Mouse (Mus musculus) hindbrain, embryonic 12.5 days (tissue): ENCODE data around the gene Sntb2. TPM values are rescaled to one million over a fixed set of nuclear protein-coding genes. Genes with fewer than 3 reads are reported as not detected.
"Not testable (repeated sequence)": the region's sequence is repeated elsewhere in the genome, so short reads cannot be mapped to it uniquely, and the experiment has no call there.

ENCODE experiments used
- ATAC-seq: fragments of 200-750 bp; cut with Nextera tagmentation; 2 replicates; pipeline ENCODE4 v1.8.0; 2017; ENCODE audit warnings: moderate TSS enrichment; ENCODE audit not compliant: low FRiP score
- H3K27ac ChIP-seq: fragments of 300-500 bp; sonication (generic); 2 replicates; pipeline ENCODE4 v1.5.1; 2016; ENCODE audit warnings: mild to moderate bottlenecking
- H3K27me3 ChIP-seq: fragments of 300-500 bp; sonication (generic); 2 replicates; pipeline ENCODE4 v1.6.1; 2016; ENCODE audit warnings: mild to moderate bottlenecking
- H3K36me3 ChIP-seq: fragments of 300-500 bp; sonication (generic); 2 replicates; pipeline ENCODE4 v1.6.1; 2016; ENCODE audit warnings: mild to moderate bottlenecking
- H3K4me1 ChIP-seq: fragments of 300-500 bp; sonication (generic); 2 replicates; pipeline ENCODE4 v1.6.1; 2016
- H3K4me2 ChIP-seq: fragments of 300-500 bp; sonication (generic); replicated peaks from 2 replicates; pipeline ENCODE4 v1.6.1; 2016; ENCODE audit warnings: mild to moderate bottlenecking
- H3K4me3 ChIP-seq: fragments of 300-500 bp; sonication (generic); 2 replicates; pipeline ENCODE4 v1.5.1; 2016; ENCODE audit warnings: mild to moderate bottlenecking
- H3K9ac ChIP-seq: fragments of 300-500 bp; sonication (generic); 2 replicates; pipeline ENCODE4 v1.6.1; 2016; ENCODE audit warnings: mild to moderate bottlenecking, moderate library complexity
- H3K9me3 ChIP-seq: fragments of 300-500 bp; sonication (generic); replicated peaks from 2 replicates; pipeline ENCODE4 v1.6.1; 2016; ENCODE audit warnings: mild to moderate bottlenecking
- WGBS: fragments of 180-500 bp; shearing (Covaris S2); methylation state at CpG from one replicate; pipeline ENCODE4 v1.1.7; 2016; 5-methylcytosine and 5-hydroxymethylcytosine counted together
- polyA plus RNA-seq: library from polyadenylated mRNA; unstranded; fragments of >200 nt; fragmentation: Nextera tagmentation; extraction: Ambion mirVana; gene quantifications from 2 replicates; pipeline ENCODE4 v1.2.1, GENCODE M21; 2016

Gene Sntb2
- polyA plus RNA-seq, 1 experiment from 2014 or later = 11.9 TPM

- Histone ChIP-seq H3K27ac (no peak overlapping the region), H3K4me2 (no peak overlapping the region), H3K4me3 (no peak overlapping the region), H3K27me3 (no peaks in the 10 kb centered on the region), H3K4me1 (peaks cover 2% of the 10 kb centered on the region; the same call in 1 of the 2 replicates), H3K36me3 (no peaks in the 10 kb centered on the region), H3K9ac (no peak overlapping the region), H3K9me3 (no peaks in the 10 kb centered on the region)
- ATAC-seq = no peak
- WGBS = 87% methylated on average over 3 of the region's 3 CpGs
Observed at GRCm38 (mm10) chr8:106958212-106958611, 22.7 kb downstream of the Sntb2 start.

GRCm38 (mm10) chr8:106959626-106960025 lies 24.1 kb downstream of the Sntb2 start:
- Histone ChIP-seq H3K27ac (no peak overlapping the region), H3K4me3 (no peak overlapping the region), H3K4me2 (no peak overlapping the region), H3K9ac (no peak overlapping the region), H3K4me1 (peaks cover 7% of the 10 kb centered on the region), H3K27me3 (no peaks in the 10 kb centered on the region), H3K9me3 (no peaks in the 10 kb centered on the region), H3K36me3 (no peaks in the 10 kb centered on the region)
- WGBS = 86% methylated on average over 2 of the region's 2 CpGs
- no peak for ATAC-seq

GRCm38 (mm10) chr8:106962322-106962721 lies 26.8 kb downstream of the Sntb2 start:
- peaks cover 7% of the 10 kb centered on the region for H3K4me1 ChIP-seq
- no peaks in the 10 kb centered on the region for H3K9me3 ChIP-seq
- no peaks in the 10 kb centered on the region for H3K27me3 ChIP-seq
- no peaks in the 10 kb centered on the region for H3K36me3 ChIP-seq
- H3K9ac ChIP-seq = no peak overlapping the region
- ATAC-seq = no peak
- WGBS = 92% methylated on average over 3 of the region's 3 CpGs
- no peak overlapping the region for H3K4me3 ChIP-seq
- no peak overlapping the region for H3K27ac ChIP-seq
- no peak overlapping the region for H3K4me2 ChIP-seq

- Histone ChIP-seq H3K27me3 (no peaks in the 10 kb centered on the region), H3K4me1 (peaks cover 7% of the 10 kb centered on the region), H3K4me3 (no peak overlapping the region), H3K9ac (no peak overlapping the region), H3K36me3 (no peaks in the 10 kb centered on the region), H3K27ac (no peak overlapping the region), H3K4me2 (no peak overlapping the region), H3K9me3 (no peaks in the 10 kb centered on the region)
- no peak for ATAC-seq
- WGBS = 18% methylated on average over 6 of the region's 6 CpGs
Observed at GRCm38 (mm10) chr8:106963365-106963764, 27.8 kb downstream of the Sntb2 start.

GRCm38 (mm10) chr8:106964573-106964972 lies 29.0 kb downstream of the Sntb2 start:
- H3K27ac ChIP-seq = no peak overlapping the region
- 78% methylated on average over 4 of the region's 4 CpGs for WGBS
- H3K4me3 ChIP-seq = no peak overlapping the region

GRCm38 (mm10) chr8:106969964-106970363 lies 34.4 kb downstream of the Sntb2 start:
- H3K9me3 ChIP-seq = no peaks in the 10 kb centered on the region
- H3K27ac ChIP-seq = no peak overlapping the region
- H3K9ac ChIP-seq = no peak overlapping the region
- H3K27me3 ChIP-seq = no peaks in the 10 kb centered on the region
- no peaks in the 10 kb centered on the region for H3K36me3 ChIP-seq
- H3K4me3 ChIP-seq = no peak overlapping the region
- no peak for ATAC-seq
- H3K4me2 ChIP-seq = no peak overlapping the region
- H3K4me1 ChIP-seq = no peaks in the 10 kb centered on the region
- WGBS = 87% methylated on average over 3 of the region's 3 CpGs

More at GRCm38 (mm10) chr8:106964573-106964972, 29.0 kb downstream of the Sntb2 start:
- Histone ChIP-seq H3K27me3 (no peaks in the 10 kb centered on the region), H3K9ac (no peak overlapping the region), H3K36me3 (no peaks in the 10 kb centered on the region), H3K4me1 (peaks cover 7% of the 10 kb centered on the region), H3K4me2 (no peak overlapping the region), H3K9me3 (no peaks in the 10 kb centered on the region)
- ATAC-seq = no peak

- Histone ChIP-seq H3K4me1 (no peaks in the 10 kb centered on the region), H3K9me3 (no peaks in the 10 kb centered on the region), H3K27ac (no peak overlapping the region), H3K36me3 (no peaks in the 10 kb centered on the region), H3K4me3 (no peak overlapping the region), H3K27me3 (no peaks in the 10 kb centered on the region), H3K9ac (no peak overlapping the region), H3K4me2 (no peak overlapping the region)
- 70% methylated on average over 5 of the region's 5 CpGs for WGBS
- no peak for ATAC-seq
Observed at GRCm38 (mm10) chr8:106971916-106972315, 36.4 kb downstream of the Sntb2 start.

GRCm38 (mm10) chr8:106972538-106973264 lies 37.2 kb downstream of the Sntb2 start:
- 85% methylated on average over 6 of the region's 6 CpGs for WGBS
- Histone ChIP-seq H3K9ac (no peak overlapping the region), H3K27me3 (no peaks in the 10 kb centered on the region), H3K9me3 (no peaks in the 10 kb centered on the region), H3K4me1 (no peaks in the 10 kb centered on the region), H3K4me3 (no peak overlapping the region), H3K36me3 (no peaks in the 10 kb centered on the region), H3K4me2 (no peak overlapping the region), H3K27ac (no peak overlapping the region)
- ATAC-seq = no peak

- H3K4me1 ChIP-seq, ATAC-seq, H3K36me3 ChIP-seq, H3K9me3 ChIP-seq, H3K9ac ChIP-seq, H3K27me3 ChIP-seq, H3K4me2 ChIP-seq, H3K4me3 ChIP-seq, H3K27ac ChIP-seq: not testable (repeated sequence)
- 98% methylated on average over 2 of the region's 3 CpGs for WGBS
Observed at GRCm38 (mm10) chr8:106973526-106973925, 38.0 kb downstream of the Sntb2 start.

GRCm38 (mm10) chr8:106974754-106975153 lies 39.2 kb downstream of the Sntb2 start:
- no peaks in the 10 kb centered on the region for H3K36me3 ChIP-seq
- no peak overlapping the region for H3K4me3 ChIP-seq
- no peak overlapping the region for H3K9ac ChIP-seq
- no peak overlapping the region for H3K27ac ChIP-seq
- H3K4me2 ChIP-seq = no peak overlapping the region
- H3K9me3 ChIP-seq = no peaks in the 10 kb centered on the region
- no peak for ATAC-seq
- peaks cover 4% of the 10 kb centered on the region; the same call in 1 of the 2 replicates for H3K4me1 ChIP-seq
- WGBS = 67% methylated on average over 7 of the region's 7 CpGs
- no peaks in the 10 kb centered on the region for H3K27me3 ChIP-seq

- peaks cover 4% of the 10 kb centered on the region; the same call in 1 of the 2 replicates for H3K4me1 ChIP-seq
- WGBS = 88% methylated on average over 2 of the region's 2 CpGs
- ATAC-seq = no peak
- H3K9me3 ChIP-seq = no peaks in the 10 kb centered on the region
- H3K27ac ChIP-seq = no peak overlapping the region
- no peak overlapping the region for H3K4me2 ChIP-seq
- H3K4me3 ChIP-seq = no peak overlapping the region
- H3K27me3 ChIP-seq = no peaks in the 10 kb centered on the region
- no peak overlapping the region for H3K9ac ChIP-seq
- no peaks in the 10 kb centered on the region for H3K36me3 ChIP-seq
Observed at GRCm38 (mm10) chr8:106975764-106976163, 40.2 kb downstream of the Sntb2 start.

GRCm38 (mm10) chr8:106976436-106976835 lies 40.9 kb downstream of the Sntb2 start:
- no peak overlapping the region for H3K9ac ChIP-seq
- no peak for ATAC-seq
- H3K4me2 ChIP-seq = no peak overlapping the region
- no peaks in the 10 kb centered on the region for H3K27me3 ChIP-seq
- no peaks in the 10 kb centered on the region for H3K9me3 ChIP-seq
- H3K27ac ChIP-seq = no peak overlapping the region
- H3K36me3 ChIP-seq = no peaks in the 10 kb centered on the region
- H3K4me3 ChIP-seq = no peak overlapping the region
- peaks cover 4% of the 10 kb centered on the region; the same call in 1 of the 2 replicates for H3K4me1 ChIP-seq
- 80% methylated on average over 4 of the region's 4 CpGs for WGBS

- Histone ChIP-seq H3K4me2 (no peak overlapping the region), H3K9ac (no peak overlapping the region), H3K27ac (no peak overlapping the region), H3K36me3 (no peaks in the 10 kb centered on the region), H3K4me3 (no peak overlapping the region), H3K4me1 (peaks cover 4% of the 10 kb centered on the region; the same call in 1 of the 2 replicates), H3K9me3 (no peaks in the 10 kb centered on the region), H3K27me3 (no peaks in the 10 kb centered on the region)
- 59% methylated on average over 2 of the region's 2 CpGs for WGBS
- ATAC-seq = peak; percentile 68
Observed at GRCm38 (mm10) chr8:106978755-106979251, 43.3 kb downstream of the Sntb2 start.
